Mouse (Mus musculus): ENCODE results near the gene Ptprh. TPM values are rescaled to one million over a fixed set of nuclear protein-coding genes. Genes with fewer than 3 reads are reported as not detected.
"Not testable (repeated sequence)": the region's sequence is repeated elsewhere in the genome, so short reads cannot be mapped to it uniquely, and the experiment has no call there.

Gene Ptprh
- total RNA-seq, 2 experiments from 2014 or later, result 0.18 to 0.22 TPM

DNA sequence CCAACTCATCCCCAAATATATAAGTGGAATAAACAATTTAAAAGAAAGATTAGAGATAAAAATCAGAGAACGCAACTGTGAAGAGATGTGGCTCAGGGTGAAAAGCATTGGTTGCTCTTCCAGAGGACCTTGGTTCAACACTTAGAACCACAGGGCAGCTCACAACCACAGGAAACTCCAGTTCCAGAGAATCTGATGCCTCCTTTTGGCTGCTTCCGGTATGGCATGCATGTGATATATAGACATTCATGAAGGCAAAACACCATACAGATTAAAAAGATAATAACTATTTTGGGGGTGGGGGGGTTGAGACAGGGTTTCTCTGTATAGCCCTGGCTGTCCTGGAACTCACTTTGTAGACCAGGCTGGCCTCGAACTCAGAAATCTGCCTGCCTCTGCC, 41.2 kb downstream of the Ptprh start:
- DNase-seq (ENCODE audit: low spot score in 2 of 2), result no peak
- Histone ChIP-seq H3K4me3 (no peak overlapping the region), H3K27ac (no peak overlapping the region)
- peak; percentile 28; the same call in 1 of the 2 replicates for TF ChIP-seq CTCF (conservative IDR thresholded peaks at IDR 0.05)

GRCm38 (mm10) chr7:4557167-4557560, 46.7 kb downstream of the Ptprh start:
- no peak for DNase-seq (ENCODE audit: low spot score in 2 of 2)
- H3K27ac ChIP-seq, result no peak overlapping the region
- no peak for TF ChIP-seq CTCF (conservative IDR thresholded peaks at IDR 0.05)
- no peak overlapping the region for H3K4me3 ChIP-seq

DNA sequence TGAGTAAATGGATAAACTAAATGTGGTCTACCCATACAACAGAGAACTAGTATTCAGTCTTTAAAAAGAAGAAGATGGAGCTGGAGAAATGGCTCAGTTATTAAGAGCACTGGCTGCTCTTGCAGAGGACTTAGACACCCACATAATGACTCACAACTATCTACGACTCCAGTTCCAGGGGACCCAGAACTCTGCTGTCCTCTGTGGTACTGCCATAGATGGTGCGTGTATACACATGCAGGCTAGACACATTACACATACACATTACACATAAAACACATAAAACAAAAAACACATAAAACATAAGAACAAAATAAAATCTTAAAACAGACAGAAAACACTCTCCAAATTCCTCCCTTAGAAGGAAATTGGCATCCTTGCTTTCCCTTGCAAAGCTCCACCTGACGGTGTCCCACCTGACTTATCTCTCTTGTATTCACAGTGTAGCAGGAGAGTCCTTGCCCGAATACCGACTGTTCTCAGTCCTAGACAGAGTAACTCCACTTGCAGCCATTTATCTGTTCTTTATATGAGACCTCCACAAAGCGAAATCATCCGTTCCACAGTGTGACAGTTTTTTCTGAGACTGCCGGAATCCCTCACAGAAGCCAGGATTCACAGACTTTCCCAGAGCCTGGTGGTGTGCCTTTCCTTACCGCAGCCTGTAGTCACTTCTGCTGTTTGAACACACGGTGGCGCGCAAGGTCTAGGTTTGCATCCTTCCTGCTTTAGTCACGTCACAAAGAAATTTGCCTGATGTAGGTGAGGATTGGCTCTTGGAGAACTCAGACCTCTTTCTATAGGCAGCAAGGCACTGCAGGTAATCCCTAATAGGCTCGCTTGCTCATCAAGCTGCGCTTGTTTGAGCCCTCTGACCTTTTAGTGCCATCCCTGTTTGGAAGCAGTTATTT, 47.3 kb downstream of the Ptprh start:
- Histone ChIP-seq H3K27ac (no peak overlapping the region), H3K4me3 (no peak overlapping the region; the same call in 1 of the 2 replicates)
- peak; percentile 79 to 85 for DNase-seq (ENCODE audit: low spot score in 2 of 2)
- TF ChIP-seq CTCF (conservative IDR thresholded peaks at IDR 0.05), result peak; percentile 96

DNA sequence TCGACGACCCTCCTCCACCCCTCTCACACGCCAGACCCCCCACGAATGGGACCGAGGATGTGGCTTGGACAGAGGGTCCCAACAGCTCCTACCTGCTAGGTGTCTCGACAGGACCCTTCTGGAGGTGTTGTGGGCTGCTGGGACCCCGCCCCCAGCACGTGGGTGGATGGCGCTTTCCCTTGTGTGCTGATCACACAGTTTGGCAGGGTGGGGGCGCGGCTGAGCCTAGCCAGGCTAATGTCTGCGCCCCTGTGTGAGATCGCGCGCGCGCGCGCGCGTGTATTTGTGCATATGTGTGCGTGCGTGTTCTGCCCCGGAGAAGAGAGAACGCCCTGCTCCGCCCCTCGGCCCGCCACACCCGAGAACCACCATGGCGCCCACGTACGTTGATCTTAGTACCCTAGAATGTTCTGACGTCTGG, 56.6 kb downstream of the Ptprh start, which contains the start of gene Syt5:
Gene Syt5 (minus strand): TSS at position 321 of the 421 bp plus-strand sequence.
- no peak for TF ChIP-seq CTCF (conservative IDR thresholded peaks at IDR 0.05)
- peak within 1 kb of the TSS; percentile 98 for H3K27ac ChIP-seq

GRCm38 (mm10) chr7:4546591-4547131, 57.2 kb downstream of the Ptprh start:
- H3K27ac ChIP-seq, result peak overlapping the region; percentile 98
- peak overlapping the region; percentile 72 for H3K4me3 ChIP-seq
- peak; percentile 95 to 96 for DNase-seq (ENCODE audit: low spot score in 2 of 2)
- TF ChIP-seq CTCF (conservative IDR thresholded peaks at IDR 0.05), result peak; percentile 49

More for the DNA sequence above, 56.6 kb downstream of the Ptprh start, which contains the start of gene Syt5:
- peak; percentile 66 to 71 for DNase-seq (ENCODE audit: low spot score in 2 of 2)
- peak within 1 kb of the TSS; percentile 72 for H3K4me3 ChIP-seq

GRCm38 (mm10) chr7:4546050-4546449, 57.8 kb downstream of the Ptprh start:
- Histone ChIP-seq H3K27ac (peak overlapping the region; percentile 98), H3K4me3 (peak overlapping the region; percentile 72)
- no peak for DNase-seq (ENCODE audit: low spot score in 2 of 2)
- no peak for TF ChIP-seq CTCF (conservative IDR thresholded peaks at IDR 0.05)

DNA sequence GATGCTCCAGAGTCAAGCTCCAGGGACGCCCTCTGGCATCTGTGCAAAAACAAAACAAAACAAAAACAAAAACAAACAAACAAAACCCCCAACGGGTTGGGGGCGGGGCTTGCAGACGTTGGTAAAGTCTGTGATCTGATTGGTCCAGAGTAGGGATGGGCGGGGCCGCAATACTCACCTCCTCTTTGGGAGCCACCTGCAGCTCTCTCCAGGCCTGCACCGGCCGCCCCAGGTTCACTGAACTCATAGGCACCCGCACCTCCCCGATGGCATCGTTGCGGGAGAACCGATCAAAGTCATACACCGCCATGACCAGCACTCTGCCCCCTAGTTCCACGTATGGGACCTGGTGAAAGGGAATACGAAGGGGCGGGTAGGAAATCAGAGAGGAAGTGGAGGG, 61.8 kb downstream of the Ptprh start:
- TF ChIP-seq CTCF (conservative IDR thresholded peaks at IDR 0.05), result no peak
- no peak for DNase-seq (ENCODE audit: low spot score in 2 of 2)
- Histone ChIP-seq H3K27ac (no peak overlapping the region), H3K4me3 (no peak overlapping the region)

- DNase-seq (ENCODE audit: low spot score in 2 of 2), result no peak
- Histone ChIP-seq H3K4me3 (no peak overlapping the region), H3K27ac (no peak overlapping the region)
- peak; percentile 52 for TF ChIP-seq CTCF (conservative IDR thresholded peaks at IDR 0.05)
Observed at GRCm38 (mm10) chr7:4541344-4541743, 62.5 kb downstream of the Ptprh start.

DNA sequence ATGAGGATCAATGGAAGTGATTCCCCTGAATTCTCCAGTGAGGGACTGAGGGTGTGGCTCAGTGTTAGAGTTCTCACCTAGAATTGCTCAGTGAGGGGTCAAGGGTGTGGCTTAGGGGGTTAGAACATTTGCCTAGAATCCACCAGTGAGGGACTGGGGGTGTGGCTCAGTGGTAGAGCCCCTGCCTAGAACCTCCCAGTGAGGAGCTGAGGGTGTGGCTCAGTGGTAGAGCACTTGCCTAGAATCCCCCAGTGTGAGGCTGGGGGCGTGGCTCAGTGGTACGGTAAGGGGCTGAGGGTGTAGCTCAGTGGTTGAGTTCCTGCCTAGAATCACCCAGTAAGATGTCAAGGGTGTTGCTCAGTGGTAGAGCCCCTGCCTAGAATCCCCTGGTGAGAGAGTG, 64.8 kb downstream of the Ptprh start:
- TF ChIP-seq CTCF (conservative IDR thresholded peaks at IDR 0.05), result no peak
- H3K27ac ChIP-seq, result no peak overlapping the region
- no peak overlapping the region for H3K4me3 ChIP-seq
- DNase-seq (ENCODE audit: low spot score in 2 of 2), result no peak

DNA sequence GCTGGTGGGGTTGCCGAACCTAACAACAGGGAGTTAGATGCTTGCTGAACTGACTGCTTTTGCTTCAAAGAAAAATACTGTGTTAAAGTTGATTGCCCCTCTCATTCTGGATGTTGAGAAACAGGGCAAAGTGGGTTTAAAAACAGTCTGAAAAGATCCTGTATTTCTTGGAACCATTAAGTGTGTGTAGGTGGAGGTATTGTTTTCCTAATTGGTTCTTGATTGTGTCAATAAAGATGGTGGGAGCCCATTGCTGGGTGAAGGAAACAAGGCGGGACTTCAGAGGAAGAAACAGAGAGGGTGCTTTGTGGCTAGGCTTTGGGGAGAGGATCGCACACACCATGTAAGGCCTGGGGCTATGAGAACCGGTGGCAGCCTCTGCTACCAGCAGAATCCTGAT, 66.7 kb downstream of the Ptprh start:
- DNase-seq (ENCODE audit: low spot score in 2 of 2), result no peak
- no peak overlapping the region for H3K4me3 ChIP-seq
- no peak for TF ChIP-seq CTCF (conservative IDR thresholded peaks at IDR 0.05)
- no peak overlapping the region for H3K27ac ChIP-seq

GRCm38 (mm10) chr7:4536369-4536768, 67.5 kb downstream of the Ptprh start:
- no peak for TF ChIP-seq CTCF (conservative IDR thresholded peaks at IDR 0.05)
- H3K4me3 ChIP-seq, result no peak overlapping the region

DNA sequence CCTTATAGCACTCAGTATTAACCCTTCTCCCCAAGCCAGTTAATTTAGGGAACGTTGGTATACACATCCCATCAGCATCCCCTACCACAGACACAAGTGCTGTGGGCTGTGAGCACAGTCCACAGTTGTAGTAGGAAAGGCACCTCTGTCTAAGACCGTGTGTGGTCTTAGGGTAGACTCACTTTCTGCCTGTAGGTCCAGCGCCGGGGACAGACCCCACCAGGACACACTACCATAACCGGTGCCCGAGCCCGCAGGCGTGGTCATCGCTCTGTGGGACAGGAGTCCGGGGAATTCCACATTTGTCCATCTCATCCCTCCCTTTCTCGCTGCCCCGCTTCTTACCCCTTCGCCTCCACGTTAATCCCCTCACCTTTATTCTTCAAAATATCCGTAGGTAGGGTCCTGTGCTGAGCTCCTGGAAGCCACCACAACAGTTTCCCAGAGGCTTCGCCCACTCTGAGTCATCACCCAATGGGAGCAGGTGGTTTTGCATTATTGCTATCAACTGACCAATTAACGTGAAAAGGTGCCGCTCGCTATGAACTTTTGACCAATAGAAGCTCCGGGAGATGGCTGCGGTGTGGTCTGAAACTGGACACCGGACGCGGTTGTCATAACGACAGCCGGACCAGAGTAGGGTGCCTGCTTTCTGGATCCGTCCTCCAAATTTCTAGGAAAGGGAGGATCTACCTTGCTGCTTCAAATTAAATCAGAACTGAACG, 71.7 kb downstream of the Ptprh start, which contains the start of gene Dnaaf3:
Gene Dnaaf3 (minus strand): TSS at position 449 of the 725 bp plus-strand sequence.
- TF ChIP-seq CTCF (conservative IDR thresholded peaks at IDR 0.05), result no peak
- Histone ChIP-seq H3K27ac (no peak within 1 kb of the TSS), H3K4me3 (peak within 1 kb of the TSS; percentile 15; the same call in 1 of the 2 replicates)
- no peak for DNase-seq (ENCODE audit: low spot score in 2 of 2)

More at GRCm38 (mm10) chr7:4536369-4536768, 67.5 kb downstream of the Ptprh start:
- DNase-seq (ENCODE audit: low spot score in 2 of 2), result no peak
- H3K27ac ChIP-seq, result no peak overlapping the region

DNA sequence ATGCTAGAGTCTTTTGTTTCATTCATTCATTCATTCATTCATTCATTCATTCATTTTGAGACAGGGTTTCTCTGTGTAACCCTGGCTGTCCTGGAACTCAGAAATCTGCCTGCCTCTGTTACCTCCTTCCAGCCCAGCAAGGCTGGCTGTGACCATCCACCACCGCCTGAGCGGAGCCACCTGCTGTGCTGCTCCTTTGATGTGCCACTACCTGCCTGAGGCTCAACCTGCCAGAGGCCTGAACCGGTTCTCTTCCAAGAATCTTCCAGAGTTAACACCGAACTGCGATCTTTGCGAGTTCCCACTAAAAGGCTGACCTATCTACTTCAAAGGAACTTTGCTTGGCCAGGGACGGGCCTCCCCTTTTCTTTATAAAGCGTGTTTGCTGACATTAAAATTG, 73.7 kb downstream of the Ptprh start:
- H3K4me3 ChIP-seq; DNase-seq (ENCODE audit: low spot score in 2 of 2); H3K27ac ChIP-seq: not testable (repeated sequence)
